Mouse (Mus musculus): ENCODE data around the gene Vmn1r198.
"Not testable (repeated sequence)": the region's sequence is repeated elsewhere in the genome, so short reads cannot be mapped to it uniquely, and the experiment has no call there.

The Vmn1r198 gene

DNA sequence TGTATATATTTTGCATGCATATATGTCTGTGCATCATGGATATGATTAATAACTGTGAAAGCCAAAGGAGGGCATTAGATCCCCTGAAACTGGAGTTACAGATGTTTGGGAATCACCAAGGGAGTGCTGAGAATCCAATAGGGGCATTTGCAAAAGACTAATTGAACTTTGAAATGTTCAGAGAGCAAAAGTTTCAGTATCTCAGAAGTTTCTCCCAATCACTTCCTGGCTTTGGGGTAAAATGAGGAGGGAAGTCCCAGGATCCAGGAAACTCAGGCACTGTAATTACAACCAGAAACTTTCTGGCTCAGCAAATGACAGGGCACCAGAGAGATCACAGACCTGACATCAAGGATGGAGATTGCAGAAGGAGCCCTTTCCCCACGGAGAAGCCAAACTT is at the start of gene Vmn1r198:
Vmn1r198 (plus strand) TSS at position 301 of the 400 bp plus-strand sequence.
- DNase-seq (ENCODE audit: extremely low spot score, low read depth, low spot score), result no peak

DNA sequence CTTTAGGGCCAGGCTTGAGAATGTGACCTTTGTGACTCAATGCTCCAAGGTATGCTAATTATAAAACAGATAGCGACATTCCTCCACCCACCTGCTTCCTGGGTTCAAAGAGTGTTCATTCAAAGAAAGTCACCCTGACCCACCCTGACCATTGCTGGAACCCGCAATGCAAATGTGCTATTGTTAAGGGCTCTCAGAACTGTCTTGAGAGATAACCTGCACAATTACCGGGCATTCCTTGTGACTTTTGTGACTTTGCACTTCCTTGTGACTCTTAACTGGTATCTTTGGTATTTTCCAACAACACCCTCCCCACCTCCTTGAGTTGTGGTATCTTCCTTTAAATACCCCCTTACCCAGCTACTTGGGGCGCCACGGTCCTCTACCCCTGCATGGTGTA is 42.1 kb upstream of the Vmn1r198 start:
- DNase-seq (ENCODE audit: extremely low spot score, low read depth, low spot score), result not testable (repeated sequence)

DNA sequence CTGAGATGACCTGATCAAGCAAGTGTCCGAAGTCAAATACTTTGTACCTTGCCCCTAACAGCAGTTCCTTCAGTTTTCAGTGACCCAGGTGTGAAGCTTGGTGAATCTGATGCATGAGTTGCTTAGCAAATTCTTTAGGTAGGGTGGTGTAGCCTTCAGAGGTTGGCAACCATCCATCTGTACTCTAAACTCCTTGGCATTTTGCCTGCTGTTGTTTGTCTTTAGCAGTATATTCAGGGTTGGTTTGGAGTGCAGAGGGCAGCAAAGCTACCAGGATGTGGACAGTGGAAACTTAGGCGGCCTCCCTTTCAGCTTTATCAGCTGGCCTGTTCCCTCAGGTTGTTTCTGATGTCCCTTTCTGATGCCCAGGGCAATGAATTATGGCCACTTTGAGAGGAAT is 34.8 kb upstream of the Vmn1r198 start:
- no peak for DNase-seq (ENCODE audit: extremely low spot score, low read depth, low spot score)

DNA sequence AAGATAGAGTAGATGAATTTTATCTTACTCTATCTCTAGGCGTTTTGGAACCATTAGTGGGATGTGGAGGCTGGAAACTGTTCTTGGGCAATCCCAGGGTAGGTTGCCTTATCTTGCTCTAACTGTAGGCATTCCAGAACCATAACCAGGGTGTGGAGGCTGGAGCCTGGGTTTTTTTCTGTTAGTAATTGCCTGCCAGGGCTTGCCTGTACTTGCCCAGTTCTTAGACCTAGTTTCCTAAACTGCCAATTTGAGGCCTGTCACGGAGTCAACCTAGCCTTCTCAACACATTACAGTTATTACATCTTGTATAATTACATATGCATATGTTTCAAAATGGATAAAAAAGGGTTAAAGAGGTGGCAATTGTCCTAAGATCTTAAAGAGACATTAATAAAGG is 32.8 kb upstream of the Vmn1r198 start:
- DNase-seq (ENCODE audit: extremely low spot score, low read depth, low spot score), result no peak

DNA sequence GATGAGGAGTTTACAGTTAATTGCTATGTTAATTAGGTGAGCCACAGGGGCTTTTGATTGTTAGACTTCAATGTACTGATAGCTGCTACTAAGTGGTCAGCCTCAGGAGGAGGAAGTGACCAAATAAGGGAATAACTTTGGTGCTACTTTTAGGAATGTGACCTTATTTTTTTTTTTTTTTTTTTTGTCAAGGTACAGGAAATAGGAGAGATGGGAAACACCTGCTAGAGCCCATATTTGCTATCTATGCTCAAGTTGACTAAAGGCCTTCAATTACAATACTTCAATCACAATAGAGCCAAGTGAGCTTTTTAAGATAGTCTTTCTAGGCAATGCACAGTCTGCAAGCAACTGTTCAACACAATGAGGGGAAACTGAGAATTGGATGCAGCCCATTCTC is 30.1 kb upstream of the Vmn1r198 start:
- DNase-seq (ENCODE audit: extremely low spot score, low read depth, low spot score), result no peak

DNA sequence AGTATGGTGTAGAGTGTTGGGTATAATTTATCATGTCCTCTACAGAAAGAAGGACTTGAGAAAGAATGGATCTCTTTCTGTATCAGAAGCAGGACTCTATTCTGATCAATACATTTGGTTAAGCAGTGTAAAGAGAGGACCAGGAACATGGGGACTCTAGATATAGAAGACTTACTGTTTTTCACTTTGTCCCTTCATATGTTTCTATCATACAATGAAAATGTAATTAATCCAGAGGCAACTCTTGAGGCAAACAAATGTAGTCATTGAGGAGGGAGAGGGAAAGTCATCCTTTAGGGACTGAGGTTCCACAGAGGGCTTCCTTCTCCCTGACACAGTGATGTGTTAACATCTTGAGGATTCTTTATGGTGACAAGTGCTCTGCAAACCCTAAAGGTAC is 25.9 kb upstream of the Vmn1r198 start, which contains the start of gene Vmn1r197:
Vmn1r197 (plus strand) TSS at position 301 of the 400 bp plus-strand sequence.
- DNase-seq (ENCODE audit: extremely low spot score, low read depth, low spot score), result no peak

DNA sequence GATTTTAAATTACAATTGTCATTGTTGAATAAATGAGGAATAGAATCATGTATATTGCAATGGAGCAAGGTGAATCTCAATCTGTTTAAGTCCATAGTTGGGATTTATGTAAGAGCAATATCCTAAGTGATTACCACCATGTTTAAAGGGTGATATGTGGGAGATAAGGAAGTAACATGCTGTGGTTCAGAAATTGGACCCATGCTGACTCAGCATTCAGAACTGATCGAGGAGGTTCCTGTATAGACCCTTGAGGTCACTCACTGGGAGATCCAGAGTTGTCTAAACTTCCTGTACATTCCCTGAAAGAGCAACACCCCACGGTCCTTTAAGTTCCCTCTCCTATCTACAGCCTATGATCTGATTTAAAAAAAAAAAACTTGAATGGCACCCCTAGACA is 16.9 kb upstream of the Vmn1r198 start:
- DNase-seq (ENCODE audit: extremely low spot score, low read depth, low spot score), result no peak

DNA sequence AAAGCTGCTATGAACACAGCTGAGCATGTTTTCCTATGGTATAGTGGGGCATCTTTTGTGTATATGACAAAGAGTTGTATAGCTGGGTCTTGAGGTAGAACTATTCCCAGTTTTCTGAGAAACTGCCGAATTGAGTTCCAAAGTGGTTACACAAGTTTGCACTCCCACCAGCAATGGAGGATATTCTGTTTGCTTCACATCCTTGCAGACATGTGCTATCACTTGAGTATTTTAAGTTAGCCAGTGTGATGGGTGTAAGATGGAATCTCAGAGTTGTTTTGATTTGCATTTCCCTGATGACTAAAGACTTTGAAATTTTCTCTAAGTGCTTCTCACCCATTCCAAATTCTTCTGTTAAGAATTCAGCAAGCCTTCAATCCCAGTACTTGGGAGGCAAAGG is 14.6 kb upstream of the Vmn1r198 start:
- no peak for DNase-seq (ENCODE audit: extremely low spot score, low read depth, low spot score)

DNA sequence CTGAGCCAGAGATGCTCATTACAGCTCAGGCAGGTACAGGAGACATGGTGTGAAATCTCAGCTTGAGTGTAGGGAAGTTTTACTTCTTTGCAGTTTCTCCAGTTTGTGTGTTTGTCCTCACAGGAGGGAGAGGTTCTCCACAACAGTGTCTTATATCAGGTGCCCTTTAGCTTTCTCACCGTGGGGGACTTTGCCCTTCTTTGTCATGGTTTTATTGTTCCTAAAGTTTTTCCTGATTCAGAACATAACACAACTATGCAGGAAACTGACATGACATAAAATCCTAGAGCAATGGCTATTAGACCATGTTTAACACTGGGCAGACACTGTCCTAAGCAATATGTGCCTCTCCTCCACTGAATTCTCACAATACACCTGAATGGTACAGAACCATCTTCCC is 649 bp downstream of the Vmn1r198 start:
- DNase-seq (ENCODE audit: extremely low spot score, low read depth, low spot score), result no peak

DNA sequence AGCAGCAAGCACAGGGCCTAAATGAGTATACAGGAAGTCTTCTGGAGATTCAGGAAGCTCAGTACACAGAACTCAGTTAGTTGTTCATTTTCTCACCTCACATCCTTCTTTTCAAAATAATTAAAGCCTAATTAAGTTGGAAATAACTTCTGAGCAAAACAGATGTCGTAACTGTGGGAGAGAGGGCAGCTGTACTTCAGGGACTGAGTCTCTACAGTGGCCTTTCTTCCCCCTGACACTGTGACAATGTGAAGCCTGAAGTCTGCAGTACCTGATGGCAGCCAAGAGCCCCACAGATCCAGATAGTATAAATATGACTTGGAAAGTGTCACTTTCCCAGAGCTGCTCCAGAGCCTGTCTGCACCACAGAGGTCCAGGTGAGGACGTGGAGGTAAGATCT is 29.4 kb downstream of the Vmn1r198 start, which contains the start of gene Vmn1r199:
Vmn1r199 (plus strand) TSS at position 301 of the 400 bp plus-strand sequence.
- no peak for DNase-seq (ENCODE audit: extremely low spot score, low read depth, low spot score)

DNA sequence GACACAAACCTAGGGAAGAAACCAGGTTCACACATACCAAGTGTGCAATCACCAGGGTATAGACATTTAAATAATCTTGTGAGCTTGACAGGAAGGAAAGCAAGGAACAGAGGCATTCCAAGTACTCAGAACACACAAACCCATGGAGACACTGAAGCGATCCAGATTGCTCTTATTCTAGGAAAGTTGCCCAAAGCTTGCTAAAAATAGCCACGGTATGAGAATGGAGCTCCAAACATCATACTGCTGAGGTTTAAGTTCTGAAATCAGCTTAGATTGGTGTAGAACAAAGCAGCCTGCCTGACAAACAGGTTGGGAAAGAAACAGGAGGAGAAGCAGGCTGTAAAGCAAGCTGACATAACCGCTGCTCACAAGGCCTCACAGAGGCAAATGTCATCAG is 31.0 kb downstream of the Vmn1r198 start:
- not testable (repeated sequence) for DNase-seq (ENCODE audit: extremely low spot score, low read depth, low spot score)

DNA sequence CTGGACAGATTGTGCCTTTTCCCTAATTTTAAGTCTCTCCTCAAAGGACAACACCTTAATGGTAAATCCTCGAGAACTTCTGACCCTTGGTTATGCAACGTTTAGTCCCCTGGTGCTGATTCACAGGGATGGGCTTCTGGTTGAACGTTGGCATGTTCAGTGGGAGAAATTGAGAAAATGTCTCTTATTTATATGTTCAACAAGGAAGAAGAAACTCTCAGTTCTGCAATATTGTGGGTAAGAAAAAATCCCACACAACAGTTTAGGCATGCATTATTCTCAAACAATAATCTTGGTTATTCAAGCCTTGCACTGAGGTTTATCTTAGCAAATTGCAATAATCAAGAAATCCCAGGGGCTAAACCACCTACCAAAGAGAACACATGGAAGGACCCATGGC is 33.2 kb downstream of the Vmn1r198 start:
- DNase-seq (ENCODE audit: extremely low spot score, low read depth, low spot score), result no peak

DNA sequence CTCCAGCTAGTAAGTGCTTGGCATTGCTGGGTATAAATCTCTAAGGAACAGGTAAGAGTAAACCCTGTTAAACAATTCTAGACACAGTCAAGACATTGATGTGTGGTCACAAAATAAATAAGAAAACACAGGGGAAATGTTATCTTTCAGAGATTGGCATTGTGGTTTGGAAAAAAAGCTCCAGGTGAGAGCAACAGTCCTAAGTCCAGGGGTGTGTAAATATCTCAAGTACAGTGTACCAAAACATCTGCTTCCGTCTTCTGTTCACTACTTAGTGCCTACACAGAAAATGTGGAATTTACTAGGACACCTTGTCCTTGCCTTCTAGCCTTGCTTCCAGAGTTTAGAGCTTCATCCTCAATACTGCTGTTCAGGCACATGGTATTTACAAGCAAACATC is 36.9 kb downstream of the Vmn1r198 start:
- no peak for DNase-seq (ENCODE audit: extremely low spot score, low read depth, low spot score)

DNA sequence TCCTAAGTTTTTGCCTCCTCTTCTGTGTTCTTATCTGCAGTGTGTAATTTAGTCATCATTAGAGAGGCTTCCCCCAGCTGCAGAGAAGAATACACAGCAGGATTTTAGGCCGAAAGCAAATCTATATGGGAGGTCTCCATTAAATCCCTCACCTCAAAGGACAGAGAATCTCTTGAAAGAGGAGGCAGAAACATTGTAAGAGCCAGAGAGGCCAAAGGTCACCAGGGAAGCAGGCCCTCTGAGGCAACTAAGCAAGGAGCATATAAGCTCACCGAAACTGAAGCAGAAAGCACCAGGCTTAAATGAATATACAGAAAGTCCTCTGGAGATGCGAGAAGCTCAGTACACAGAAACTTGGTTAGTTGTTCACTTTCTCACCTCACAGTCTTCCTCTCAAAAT is 39.9 kb downstream of the Vmn1r198 start, which contains the start of gene Vmn1r200:
Vmn1r200 (plus strand) TSS at position 301 of the 400 bp plus-strand sequence.
- peak; percentile 31 for DNase-seq (ENCODE audit: extremely low spot score, low read depth, low spot score)

DNA sequence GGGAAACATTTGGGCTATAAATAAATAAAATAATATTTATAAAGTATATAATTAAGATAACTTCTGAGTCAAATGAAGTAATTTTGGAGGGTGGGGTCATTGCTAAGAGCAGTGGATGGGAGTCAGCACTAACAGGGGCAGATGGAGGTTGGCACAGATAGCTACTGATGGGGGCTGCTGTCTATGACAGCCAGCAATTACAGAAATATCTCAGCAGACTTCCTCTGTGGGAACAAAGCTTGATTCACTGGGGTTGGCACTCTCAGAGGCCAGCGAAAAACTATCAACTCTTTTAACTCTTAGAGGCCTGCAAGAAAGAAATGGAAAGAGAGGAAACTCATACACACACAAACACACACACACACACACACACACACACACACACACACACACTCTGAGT is 52.8 kb downstream of the Vmn1r198 start:
- no peak for DNase-seq (ENCODE audit: extremely low spot score, low read depth, low spot score)
